Mouse (Mus musculus) embryonic facial prominence, embryonic 15.5 days (tissue): ENCODE results near the gene Hhatl. TPM values are rescaled to one million over a fixed set of nuclear protein-coding genes. Genes with fewer than 3 reads are reported as not detected.

Experiments
- ATAC-seq: fragments of 200-750 bp; cut with Nextera tagmentation; 2 replicates; pipeline ENCODE4 v1.8.0; 2017; ENCODE audit warnings: low read depth, moderate TSS enrichment; ENCODE audit not compliant: insufficient number of reproducible peaks, low FRiP score, low TSS enrichment
- H3K27ac ChIP-seq: fragments of 300-500 bp; sonication (generic); replicated peaks from 2 replicates; pipeline ENCODE4 v1.5.1; 2015; ENCODE audit warnings: mild to moderate bottlenecking, inconsistent platforms
- H3K27me3 ChIP-seq: fragments of 300-500 bp; sonication (generic); 2 replicates; pipeline ENCODE4 v1.6.1; 2015; ENCODE audit warnings: inconsistent platforms
- H3K36me3 ChIP-seq: fragments of 300-500 bp; sonication (generic); 2 replicates; pipeline ENCODE4 v1.6.1; 2015; ENCODE audit warnings: mild to moderate bottlenecking, inconsistent platforms
- H3K4me1 ChIP-seq: fragments of 300-500 bp; sonication (generic); 2 replicates; pipeline ENCODE4 v1.6.1; 2015; ENCODE audit warnings: inconsistent platforms
- H3K4me2 ChIP-seq: fragments of 300-500 bp; sonication (generic); replicated peaks from 2 replicates; pipeline ENCODE4 v1.6.1; 2015; ENCODE audit warnings: mild to moderate bottlenecking, inconsistent platforms
- H3K4me3 ChIP-seq: fragments of 300-500 bp; sonication (generic); replicated peaks from 2 replicates; pipeline ENCODE4 v1.5.1; 2015; ENCODE audit warnings: mild to moderate bottlenecking, inconsistent platforms
- H3K9ac ChIP-seq: fragments of 300-500 bp; sonication (generic); 2 replicates; pipeline ENCODE4 v1.6.1; 2015; ENCODE audit warnings: inconsistent platforms
- H3K9me3 ChIP-seq: fragments of 300-500 bp; sonication (generic); replicated peaks from 2 replicates; pipeline ENCODE4 v1.6.1; 2016; ENCODE audit warnings: inconsistent platforms
- WGBS: fragments of 180-500 bp; shearing (Covaris S2); methylation state at CpG from one replicate; pipeline ENCODE4 v1.1.7; 2015; 5-methylcytosine and 5-hydroxymethylcytosine counted together
- polyA plus RNA-seq: library from polyadenylated mRNA; unstranded; fragments of >200 nt; fragmentation: Nextera tagmentation; extraction: Ambion mirVana; gene quantifications from 2 replicates; pipeline ENCODE4 v1.2.1, GENCODE M21; 2015

Gene Hhatl
- polyA plus RNA-seq, 1 experiment from 2014 or later = 1.2 TPM

DNA sequence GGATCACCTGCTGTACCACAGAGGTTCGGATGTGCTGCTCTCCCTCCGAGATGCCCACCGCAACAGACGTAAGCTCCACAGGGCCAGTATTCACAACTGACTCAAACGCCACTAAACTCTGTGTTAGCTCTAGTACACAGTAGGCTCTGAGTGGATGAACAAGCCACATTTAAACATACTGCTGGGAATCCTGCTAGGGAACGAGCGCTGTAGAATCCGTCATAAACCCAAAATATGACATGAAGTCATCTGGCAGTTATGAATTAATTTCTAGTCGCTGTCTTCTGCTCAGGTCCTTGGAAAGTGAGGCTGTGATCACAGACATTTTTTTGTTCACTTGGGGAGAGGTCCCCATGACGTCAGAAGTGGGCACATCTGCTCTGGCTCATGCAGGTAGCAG is 16.4 kb downstream of the Hhatl start:
- no peak for ATAC-seq
- no peak overlapping the region for H3K9ac ChIP-seq

DNA sequence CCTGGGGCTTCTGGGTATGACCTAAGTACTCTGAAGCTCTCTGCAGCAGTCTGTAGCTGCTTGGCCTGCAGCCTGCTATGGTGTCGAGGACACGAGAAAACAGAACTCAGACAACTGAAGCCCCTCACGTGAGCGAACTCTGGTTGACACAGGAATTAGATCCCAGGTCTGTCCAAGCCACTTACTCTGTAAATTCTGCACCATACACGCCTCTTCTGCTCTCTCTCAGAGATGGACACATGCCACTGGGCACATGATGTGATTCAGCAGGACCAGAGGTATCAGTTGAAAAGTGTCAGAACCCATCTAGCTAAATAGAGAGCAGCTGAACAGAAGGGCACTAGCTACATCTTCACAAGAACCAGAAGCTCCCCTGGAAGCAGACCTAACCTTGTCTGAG is 19.9 kb downstream of the Hhatl start:
- Histone ChIP-seq H3K9ac (no peak overlapping the region), H3K36me3 (peaks cover 9% of the 10 kb centered on the region), H3K4me3 (no peak overlapping the region), H3K27me3 (peaks cover 13% of the 10 kb centered on the region), H3K4me1 (peaks cover 13% of the 10 kb centered on the region), H3K4me2 (no peak overlapping the region), H3K9me3 (no peaks in the 10 kb centered on the region), H3K27ac (no peak overlapping the region)
- WGBS = 62% methylated on average over 5 of the region's 5 CpGs
- ATAC-seq = no peak

More for the DNA sequence above, 16.4 kb downstream of the Hhatl start:
- Histone ChIP-seq H3K4me3 (no peak overlapping the region), H3K27ac (no peak overlapping the region), H3K4me1 (peaks cover 11% of the 10 kb centered on the region), H3K4me2 (no peak overlapping the region), H3K36me3 (no peaks in the 10 kb centered on the region), H3K9me3 (no peaks in the 10 kb centered on the region), H3K27me3 (peaks cover 34% of the 10 kb centered on the region)
- WGBS = 79% methylated on average over 10 of the region's 10 CpGs

DNA sequence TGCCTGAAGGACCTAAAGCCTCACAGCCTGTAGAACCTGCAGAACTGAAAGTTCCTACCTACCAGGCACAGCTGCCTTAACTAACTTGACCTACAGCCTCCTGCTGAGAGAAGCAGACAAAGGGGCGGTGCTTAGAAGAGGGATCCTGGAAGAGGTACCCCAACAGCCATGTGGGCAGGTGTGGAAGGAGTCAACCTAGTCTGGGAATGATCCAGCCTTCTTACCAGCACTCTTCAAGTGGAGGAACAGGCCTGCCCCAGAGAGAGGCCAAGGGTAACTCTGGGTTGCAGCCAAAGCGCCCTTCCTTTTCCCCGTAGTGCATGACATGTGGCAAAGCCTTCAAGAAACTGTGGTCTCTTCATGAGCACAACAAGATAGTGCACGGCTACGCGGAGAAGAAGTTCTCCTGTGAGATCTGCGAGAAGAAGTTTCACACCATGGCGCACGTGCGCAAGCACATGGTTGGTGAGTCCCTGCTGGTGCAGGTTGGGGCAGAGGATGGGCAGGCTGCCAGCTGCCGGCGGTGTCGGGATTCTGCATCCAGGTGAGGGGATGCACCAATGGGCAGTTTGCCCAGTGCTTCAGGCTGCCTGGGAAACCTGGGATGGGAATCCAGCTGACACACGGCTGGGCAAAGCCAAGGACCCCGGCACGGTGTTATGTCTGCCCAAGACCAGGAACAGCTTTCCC is 27.0 kb downstream of the Hhatl start:
- WGBS = 81% methylated on average over 16 of the region's 16 CpGs
- peaks cover 61% of the 10 kb centered on the region for H3K36me3 ChIP-seq
- no peak overlapping the region for H3K4me2 ChIP-seq
- H3K9ac ChIP-seq = no peak overlapping the region
- no peak overlapping the region for H3K4me3 ChIP-seq
- H3K9me3 ChIP-seq = no peaks in the 10 kb centered on the region
- H3K4me1 ChIP-seq = peaks cover 55% of the 10 kb centered on the region
- 0 out of 2 replicates have a peak overlapping the region, but pooled peaks have one; percentile 22 for H3K27ac ChIP-seq
- ATAC-seq = no peak
- H3K27me3 ChIP-seq = no peaks in the 10 kb centered on the region

DNA sequence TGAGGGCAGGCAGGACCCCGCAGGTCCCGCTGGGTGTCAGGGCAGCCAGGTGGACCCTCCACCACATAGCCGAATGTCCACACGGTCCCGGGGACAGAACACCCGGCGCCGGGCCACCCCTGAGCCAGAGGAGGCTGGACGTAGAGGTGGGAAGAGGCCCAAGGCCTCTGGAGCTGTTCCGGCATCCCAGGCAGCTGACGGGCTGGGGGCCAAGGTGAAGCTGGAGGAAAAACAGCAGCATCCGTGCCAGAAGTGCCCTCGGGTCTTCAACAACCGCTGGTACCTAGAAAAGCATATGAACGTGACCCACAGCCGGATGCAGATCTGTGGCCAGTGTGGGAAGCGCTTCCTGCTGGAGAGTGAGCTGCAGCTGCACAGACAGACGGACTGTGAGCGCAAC is 28.6 kb downstream of the Hhatl start:
- ATAC-seq = no peak
- peaks cover 61% of the 10 kb centered on the region for H3K36me3 ChIP-seq
- no peak overlapping the region for H3K4me2 ChIP-seq
- peaks cover 58% of the 10 kb centered on the region for H3K4me1 ChIP-seq
- no peaks in the 10 kb centered on the region for H3K9me3 ChIP-seq
- H3K9ac ChIP-seq = no peak overlapping the region
- H3K4me3 ChIP-seq = no peak overlapping the region
- 86% methylated on average over 19 of the region's 19 CpGs for WGBS
- H3K27ac ChIP-seq = no peak overlapping the region
- H3K27me3 ChIP-seq = no peaks in the 10 kb centered on the region

DNA sequence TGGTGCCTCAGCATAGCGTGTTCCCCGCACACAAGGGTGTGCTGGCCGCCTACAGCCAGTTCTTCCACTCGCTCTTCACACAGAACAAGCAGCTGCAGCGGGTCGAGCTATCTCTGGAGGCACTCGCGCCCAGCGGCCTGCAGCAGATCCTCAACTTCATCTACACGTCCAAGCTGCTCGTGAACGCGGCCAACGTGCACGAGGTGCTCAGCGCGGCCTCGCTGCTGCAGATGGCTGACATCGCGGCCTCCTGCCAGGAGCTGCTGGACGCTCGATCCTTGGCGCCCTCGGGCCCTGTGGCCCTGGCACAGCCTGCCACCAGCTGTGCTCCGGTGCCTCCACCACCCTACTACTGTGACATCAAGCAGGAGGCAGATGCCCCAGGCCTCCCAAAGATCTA is 29.5 kb downstream of the Hhatl start:
- H3K36me3 ChIP-seq = peaks cover 55% of the 10 kb centered on the region
- no peak overlapping the region for H3K9ac ChIP-seq
- H3K4me2 ChIP-seq = no peak overlapping the region
- no peak overlapping the region for H3K27ac ChIP-seq
- 88% methylated on average over 25 of the region's 25 CpGs for WGBS
- peaks cover 62% of the 10 kb centered on the region for H3K4me1 ChIP-seq
- no peaks in the 10 kb centered on the region for H3K9me3 ChIP-seq
- H3K27me3 ChIP-seq = no peaks in the 10 kb centered on the region
- H3K4me3 ChIP-seq = no peak overlapping the region
- no peak for ATAC-seq

DNA sequence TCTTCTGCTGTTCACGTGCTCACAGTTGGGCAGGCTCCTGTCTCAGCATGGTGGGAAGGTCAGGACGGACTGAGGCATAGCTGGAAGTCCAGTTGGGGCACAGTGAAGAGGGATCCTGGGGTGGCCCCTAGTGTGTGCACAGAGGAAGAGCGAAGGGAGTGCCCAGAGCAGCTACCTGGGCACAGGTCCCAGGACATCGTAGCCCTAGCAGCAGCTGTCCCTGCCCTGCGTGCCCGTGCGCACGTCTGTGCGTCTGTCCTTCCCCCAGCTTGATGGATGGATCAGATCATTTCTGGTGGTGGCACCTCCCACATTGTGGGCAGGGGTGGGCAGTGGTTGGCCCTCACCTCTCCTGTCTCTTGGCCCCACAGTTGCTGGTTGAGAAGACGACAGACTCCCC is 30.1 kb downstream of the Hhatl start:
- no peak overlapping the region for H3K9ac ChIP-seq
- H3K36me3 ChIP-seq = peaks cover 50% of the 10 kb centered on the region
- H3K27ac ChIP-seq = no peak overlapping the region
- 85% methylated on average over 10 of the region's 10 CpGs for WGBS
- H3K4me1 ChIP-seq = peaks cover 62% of the 10 kb centered on the region
- no peaks in the 10 kb centered on the region for H3K9me3 ChIP-seq
- no peak overlapping the region for H3K4me2 ChIP-seq
- no peak for ATAC-seq
- H3K27me3 ChIP-seq = no peaks in the 10 kb centered on the region
- no peak overlapping the region for H3K4me3 ChIP-seq

DNA sequence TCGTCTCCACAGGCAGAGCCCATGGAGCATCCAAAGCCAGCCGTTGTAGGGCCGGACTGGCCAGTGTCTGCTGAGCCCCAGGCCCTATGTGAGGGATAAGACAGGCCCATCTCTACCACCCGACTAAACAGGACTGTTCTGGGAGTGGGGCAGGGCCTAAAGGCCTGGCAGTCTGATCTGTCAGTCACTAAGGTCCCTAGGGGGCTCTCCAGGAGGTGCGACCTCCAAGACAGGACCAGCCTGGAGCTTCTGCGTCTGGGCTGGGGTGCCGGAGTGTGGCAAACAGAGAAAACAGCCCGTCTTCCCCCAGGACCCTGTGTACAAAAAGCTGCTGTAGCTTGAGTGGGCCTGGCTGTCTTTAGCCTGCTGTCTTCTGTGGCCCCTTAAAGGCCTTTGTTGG is 30.5 kb downstream of the Hhatl start:
- ATAC-seq = no peak
- WGBS = 51% methylated on average over 8 of the region's 8 CpGs
- H3K4me2 ChIP-seq = 0 out of 2 replicates have a peak overlapping the region, but pooled peaks have one; percentile 85
- H3K27ac ChIP-seq = no peak overlapping the region
- peak overlapping the region; percentile 74 for H3K4me3 ChIP-seq
- H3K9ac ChIP-seq = no peak overlapping the region
- no peaks in the 10 kb centered on the region for H3K27me3 ChIP-seq
- peaks cover 66% of the 10 kb centered on the region for H3K4me1 ChIP-seq
- H3K9me3 ChIP-seq = no peaks in the 10 kb centered on the region
- peaks cover 46% of the 10 kb centered on the region for H3K36me3 ChIP-seq

DNA sequence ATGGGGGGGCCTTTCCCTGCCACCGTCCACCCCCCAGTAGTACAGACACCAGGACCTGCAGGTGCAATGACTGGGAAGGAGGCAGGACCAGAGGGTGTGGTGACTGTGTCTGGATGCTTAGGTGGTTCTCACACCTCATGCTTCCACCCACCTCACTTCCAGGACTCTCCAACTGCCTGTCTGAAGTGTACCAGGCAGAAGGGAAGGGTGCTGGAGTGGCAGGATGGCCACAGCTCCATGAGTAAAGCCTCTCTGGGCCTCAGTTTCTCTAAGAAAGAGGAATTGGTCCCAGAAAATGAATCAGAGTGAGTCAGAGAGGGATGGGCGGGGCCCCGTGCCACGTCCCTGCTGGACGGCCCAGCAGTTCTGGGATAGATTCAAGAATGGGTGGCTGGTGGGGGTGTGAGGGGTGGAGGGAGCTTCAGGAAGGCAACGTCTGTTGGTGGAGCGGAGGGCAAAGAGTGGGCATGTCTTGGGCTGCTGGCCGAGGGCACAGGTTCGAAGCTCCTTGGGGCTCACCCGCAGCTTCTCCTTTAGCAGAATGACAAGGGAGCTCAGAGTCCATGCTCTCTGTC is 31.1 kb downstream of the Hhatl start:
- H3K9me3 ChIP-seq = no peaks in the 10 kb centered on the region
- peaks cover 68% of the 10 kb centered on the region for H3K4me1 ChIP-seq
- peak overlapping the region; percentile 85 for H3K4me2 ChIP-seq
- WGBS = 52% methylated on average over 10 of the region's 10 CpGs
- no peak for ATAC-seq
- H3K4me3 ChIP-seq = peak overlapping the region; percentile 74
- peak overlapping the region; percentile 92 for H3K27ac ChIP-seq
- H3K9ac ChIP-seq = peak overlapping the region; percentile 67; the same call in 1 of the 2 replicates
- H3K27me3 ChIP-seq = no peaks in the 10 kb centered on the region
- peaks cover 42% of the 10 kb centered on the region for H3K36me3 ChIP-seq

DNA sequence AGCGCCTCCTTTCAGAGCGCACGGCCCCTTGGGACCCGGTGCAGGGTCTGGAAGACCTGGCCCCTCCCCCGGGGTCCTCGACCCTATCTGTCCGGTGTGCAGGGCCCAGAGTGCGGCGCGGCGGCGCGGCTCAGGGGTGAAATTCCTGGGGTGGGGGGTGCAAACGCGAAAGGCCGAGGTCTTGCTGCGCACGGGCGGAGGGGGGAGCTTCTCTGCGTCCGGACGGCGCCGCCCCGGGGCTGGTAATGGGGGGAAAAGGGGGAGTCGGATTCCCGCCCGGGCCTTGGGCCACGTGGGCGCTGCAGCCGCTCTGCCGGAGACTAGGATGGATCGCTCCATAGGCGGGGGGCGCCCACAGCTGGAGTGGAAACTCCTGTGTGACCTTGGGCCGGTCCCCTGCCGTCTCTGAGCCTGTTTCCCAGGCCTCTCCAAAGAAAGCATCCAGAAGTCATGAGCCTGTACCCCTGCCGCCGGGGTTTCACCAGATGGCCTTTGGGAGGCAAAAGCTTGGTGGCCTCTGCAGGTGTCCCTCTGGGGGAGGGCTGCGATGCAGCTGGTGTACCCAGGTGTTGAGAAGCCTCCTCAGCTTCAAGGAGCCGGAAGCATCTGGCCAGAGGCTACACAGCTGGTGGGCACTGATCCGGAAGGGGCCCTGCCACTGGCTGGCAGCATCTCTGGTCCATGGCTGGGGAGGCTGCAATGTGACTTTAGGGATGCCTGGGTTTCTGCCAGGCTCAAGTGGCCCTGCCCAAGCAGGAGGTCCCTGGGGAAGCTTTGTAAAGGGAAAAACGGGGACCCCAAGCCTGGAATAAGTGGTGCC is 31.8 kb downstream of the Hhatl start:
- Histone ChIP-seq H3K4me1 (peaks cover 66% of the 10 kb centered on the region), H3K9me3 (no peaks in the 10 kb centered on the region), H3K36me3 (peaks cover 42% of the 10 kb centered on the region), H3K4me3 (peak overlapping the region; percentile 74), H3K27me3 (no peaks in the 10 kb centered on the region), H3K27ac (peak overlapping the region; percentile 92), H3K9ac (peak overlapping the region; percentile 67), H3K4me2 (peak overlapping the region; percentile 85)
- peak; percentile 60 for ATAC-seq
- WGBS = 1% methylated on average over 43 of the region's 43 CpGs

DNA sequence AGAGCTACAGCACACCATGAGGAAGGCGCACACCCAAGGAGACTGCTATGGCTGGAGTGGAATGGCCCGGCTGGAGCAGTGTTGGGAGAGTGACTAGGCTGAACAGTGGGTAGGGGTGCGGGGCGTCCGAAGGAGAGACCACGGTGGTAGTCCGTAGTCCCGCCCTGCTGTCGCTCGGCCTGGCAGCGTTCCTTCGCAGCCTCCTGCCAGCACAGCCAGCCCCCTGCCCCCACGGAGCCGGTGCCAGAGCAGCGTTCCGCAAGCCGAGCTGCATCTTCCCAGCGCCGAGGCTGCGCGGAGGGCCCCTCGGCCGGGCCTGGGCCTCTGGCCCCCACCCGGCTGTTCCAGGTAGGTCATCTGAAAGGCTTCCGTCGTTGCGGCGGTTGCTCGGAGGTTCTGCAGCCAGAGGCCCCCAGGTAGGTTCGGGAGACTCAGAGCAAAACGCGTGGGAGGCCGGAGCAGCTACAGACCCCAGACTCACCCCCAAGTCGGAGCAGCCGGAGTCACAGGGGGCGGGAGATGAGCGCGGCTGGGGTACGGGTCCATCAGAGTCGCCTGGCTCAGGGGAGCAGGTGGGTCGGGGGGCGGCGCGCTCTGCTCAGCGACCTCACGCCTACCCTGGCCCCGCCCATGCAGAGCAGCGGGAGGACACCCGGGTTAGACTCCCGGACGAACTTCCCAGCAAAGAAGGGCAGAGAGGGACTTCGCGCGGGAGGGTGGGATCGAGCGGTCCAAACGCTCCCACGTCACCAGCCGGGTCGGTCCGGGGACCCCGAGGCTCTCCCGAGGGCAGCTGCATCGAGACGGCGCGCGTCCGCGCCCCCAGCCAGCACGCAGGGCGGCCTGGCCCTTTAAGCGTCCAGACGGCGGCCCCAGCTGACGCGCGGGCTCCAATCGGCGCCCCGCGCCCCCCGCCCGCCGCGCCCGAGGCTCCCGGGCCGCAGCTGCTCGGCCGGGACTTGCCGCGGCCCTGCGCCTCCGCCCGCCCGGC is 32.9 kb downstream of the Hhatl start, which contains the start of gene Zfp651:
Gene Zfp651, plus strand, starts transcription at position 240 of the 991 bp plus-strand sequence.
- H3K27me3 ChIP-seq = no peaks in the 10 kb centered on the region
- peak within 1 kb of the TSS; percentile 67 for H3K9ac ChIP-seq
- WGBS = under 1% methylated on average over 89 of the region's 97 CpGs
- peaks cover 42% of the 10 kb centered on the region for H3K36me3 ChIP-seq
- ATAC-seq = peak; percentile 75
- no peaks in the 10 kb centered on the region for H3K9me3 ChIP-seq
- H3K4me3 ChIP-seq = peak within 1 kb of the TSS; percentile 74
- H3K4me1 ChIP-seq = peaks cover 55% of the 10 kb centered on the region
- H3K27ac ChIP-seq = peak within 1 kb of the TSS; percentile 92
- peak within 1 kb of the TSS; percentile 85 for H3K4me2 ChIP-seq
